Mouse (Mus musculus): Measurements from ENCODE around the gene Znfx1. TPM values are rescaled to one million over a fixed set of nuclear protein-coding genes. Genes with fewer than 3 reads are reported as not detected.
A peak's percentile ranks its signal among the peaks of the same experiment; 100 is the strongest.

Znfx1 gene
- polyA plus RNA-seq, 1 experiment = 23.3 TPM

DNA sequence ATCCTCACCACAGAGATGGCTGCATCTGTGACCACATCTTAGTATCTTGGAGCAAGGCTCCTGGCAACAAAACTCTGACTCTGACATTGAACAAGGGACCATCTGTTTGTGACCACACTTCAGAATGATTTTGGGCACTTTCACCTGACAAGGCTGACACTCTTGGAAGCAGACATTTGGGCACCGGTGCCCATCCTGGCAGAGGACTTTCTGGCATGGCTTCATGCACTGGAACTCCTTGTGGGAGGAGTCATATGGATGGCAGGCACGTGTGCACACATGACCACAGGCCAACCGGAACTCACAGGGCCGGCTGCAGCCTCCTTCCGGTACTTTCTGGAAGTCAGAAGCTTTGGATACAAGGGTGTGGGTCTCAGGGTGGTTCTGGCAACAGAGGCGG lies 24.5 kb downstream of the Znfx1 start:
- Histone ChIP-seq H3K27me3 (ENCODE audit: control insufficient read depth, insufficient read depth, insufficient read length) (no peaks in the 10 kb centered on the region), H3K4me2 (ENCODE audit: low read depth) (no peak overlapping the region), H3K36me3 (ENCODE audit: control insufficient read depth, insufficient read depth) (peaks cover 59% of the 10 kb centered on the region), H3K4me3 (no peak overlapping the region), H3ac (ENCODE audit: control insufficient read depth, insufficient read length) (no peak overlapping the region), H3K79me2 (ENCODE audit: control insufficient read depth, insufficient read depth) (no peaks in the 10 kb centered on the region)
- TF ChIP-seq E2F4 (IDR thresholded peaks at IDR 0.05; ENCODE audit: insufficient read depth) (no peak), TCF3 (IDR thresholded peaks at IDR 0.05; ENCODE audit: insufficient read length, low read depth) (no peak), SRF (IDR thresholded peaks at IDR 0.05; ENCODE audit: control insufficient read depth, insufficient read length, low read depth) (no peak), CEBPB (IDR thresholded peaks at IDR 0.05; ENCODE audit: insufficient read depth, poor library complexity, severe bottlenecking) (no peak), MYOD1 (IDR thresholded peaks at IDR 0.05; ENCODE audit: control insufficient read depth in 1 of 3, insufficient read length in 2 of 3, low read depth in 2 of 3) (no peak), USF1 (IDR thresholded peaks at IDR 0.05; ENCODE audit: low read depth) (no peak), TCF12 (IDR thresholded peaks at IDR 0.05; ENCODE audit: insufficient read depth, poor library complexity, severe bottlenecking) (no peak), MAX (IDR thresholded peaks at IDR 0.05; ENCODE audit: low read depth) (no peak), MYOG (IDR thresholded peaks at IDR 0.05; ENCODE audit: control insufficient read depth in 1 of 3, insufficient read depth in 1 of 3, insufficient read length in 2 of 3, low read depth in 2 of 3) (no peak)

GRCm38 (mm10) chr2:167037710-167038109 lies 25.1 kb downstream of the Znfx1 start:
- H3K4me3 ChIP-seq = no peak overlapping the region
- H3K27me3 ChIP-seq (ENCODE audit: control insufficient read depth, insufficient read depth, insufficient read length) = no peaks in the 10 kb centered on the region
- no peak overlapping the region for H3ac ChIP-seq (ENCODE audit: control insufficient read depth, insufficient read length)
- TF ChIP-seq POLR2AphosphoS2 (IDR thresholded peaks at IDR 0.05; ENCODE audit: insufficient read length, low read depth) (peak; percentile 63), POLR2A (IDR thresholded peaks at IDR 0.05; ENCODE audit: insufficient read length, low read depth) (no peak), MAX (IDR thresholded peaks at IDR 0.05; ENCODE audit: low read depth) (no peak), USF1 (IDR thresholded peaks at IDR 0.05; ENCODE audit: low read depth) (no peak), MYOG (IDR thresholded peaks at IDR 0.05; ENCODE audit: control insufficient read depth in 1 of 3, insufficient read depth in 1 of 3, insufficient read length in 2 of 3, low read depth in 2 of 3) (peak in 1 of 3 experiments; percentile 5), TCF3 (IDR thresholded peaks at IDR 0.05; ENCODE audit: insufficient read length, low read depth) (no peak), CEBPB (IDR thresholded peaks at IDR 0.05; ENCODE audit: insufficient read depth, poor library complexity, severe bottlenecking) (no peak)
- H3K36me3 ChIP-seq (ENCODE audit: control insufficient read depth, insufficient read depth) = peaks cover 61% of the 10 kb centered on the region
- H3K79me2 ChIP-seq (ENCODE audit: control insufficient read depth, insufficient read depth) = no peaks in the 10 kb centered on the region
- H3K4me2 ChIP-seq (ENCODE audit: low read depth) = no peak overlapping the region

DNA sequence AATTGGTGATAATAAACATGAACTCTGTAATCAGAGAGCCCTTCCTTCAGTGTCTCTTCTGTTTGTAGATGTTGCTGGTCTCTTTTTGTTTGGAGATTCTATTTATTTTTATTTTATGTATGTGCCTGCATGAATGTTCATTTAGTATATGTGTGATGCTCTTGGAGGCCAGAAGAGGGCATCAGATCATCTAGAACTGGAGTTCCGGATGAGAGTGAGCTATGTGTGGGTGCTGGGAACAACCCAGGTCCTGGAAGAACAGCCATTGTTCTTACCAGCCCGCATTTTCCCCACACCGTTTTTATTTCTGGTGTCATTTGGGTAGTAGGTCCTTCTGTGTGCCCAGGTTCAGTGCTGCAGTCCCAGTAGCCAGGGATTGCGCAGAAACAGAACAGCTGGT lies 32.3 kb downstream of the Znfx1 start:
- TF ChIP-seq REST (IDR thresholded peaks at IDR 0.05; ENCODE audit: insufficient read depth, insufficient read length) (no peak), USF1 (IDR thresholded peaks at IDR 0.05; ENCODE audit: low read depth) (no peak), TCF12 (IDR thresholded peaks at IDR 0.05; ENCODE audit: insufficient read depth, poor library complexity, severe bottlenecking) (no peak), MAX (IDR thresholded peaks at IDR 0.05; ENCODE audit: low read depth) (no peak), MYOD1 (IDR thresholded peaks at IDR 0.05; ENCODE audit: control insufficient read depth in 1 of 3, insufficient read length in 2 of 3, low read depth in 2 of 3) (no peak), SRF (IDR thresholded peaks at IDR 0.05; ENCODE audit: control insufficient read depth, insufficient read length, low read depth) (no peak), E2F4 (IDR thresholded peaks at IDR 0.05; ENCODE audit: insufficient read depth) (no peak), MYOG (IDR thresholded peaks at IDR 0.05; ENCODE audit: control insufficient read depth in 1 of 3, insufficient read depth in 1 of 3, insufficient read length in 2 of 3, low read depth in 2 of 3) (no peak), POLR2AphosphoS2 (IDR thresholded peaks at IDR 0.05; ENCODE audit: insufficient read length, low read depth) (no peak), TCF3 (IDR thresholded peaks at IDR 0.05; ENCODE audit: insufficient read length, low read depth) (no peak), POLR2A (IDR thresholded peaks at IDR 0.05; ENCODE audit: insufficient read length, low read depth) (no peak), CEBPB (IDR thresholded peaks at IDR 0.05; ENCODE audit: insufficient read depth, poor library complexity, severe bottlenecking) (no peak)
- H3K36me3 ChIP-seq (ENCODE audit: control insufficient read depth, insufficient read depth) = peaks cover 47% of the 10 kb centered on the region
- no peaks in the 10 kb centered on the region for H3K79me2 ChIP-seq (ENCODE audit: control insufficient read depth, insufficient read depth)
- no peaks in the 10 kb centered on the region for H3K27me3 ChIP-seq (ENCODE audit: control insufficient read depth, insufficient read depth, insufficient read length)
- H3K4me3 ChIP-seq = no peak overlapping the region
- H3K4me2 ChIP-seq (ENCODE audit: low read depth) = no peak overlapping the region
- no peak overlapping the region for H3ac ChIP-seq (ENCODE audit: control insufficient read depth, insufficient read length)

GRCm38 (mm10) chr2:167028553-167028952 lies 34.3 kb downstream of the Znfx1 start:
- H3K27me3 ChIP-seq (ENCODE audit: control insufficient read depth, insufficient read depth, insufficient read length) = no peaks in the 10 kb centered on the region
- H3K79me2 ChIP-seq (ENCODE audit: control insufficient read depth, insufficient read depth) = no peaks in the 10 kb centered on the region
- H3K36me3 ChIP-seq (ENCODE audit: control insufficient read depth, insufficient read depth) = peaks cover 55% of the 10 kb centered on the region
- no peak overlapping the region for H3K4me2 ChIP-seq (ENCODE audit: low read depth)
- no peak for TF ChIP-seq USF1 (IDR thresholded peaks at IDR 0.05; ENCODE audit: low read depth)
- peak; percentile 28 for TF ChIP-seq POLR2AphosphoS2 (IDR thresholded peaks at IDR 0.05; ENCODE audit: insufficient read length, low read depth)
- no peak overlapping the region for H3K4me3 ChIP-seq
- no peak overlapping the region for H3ac ChIP-seq (ENCODE audit: control insufficient read depth, insufficient read length)

GRCm38 (mm10) chr2:167019396-167019795 lies 43.4 kb downstream of the Znfx1 start:
- H3ac ChIP-seq (ENCODE audit: control insufficient read depth, insufficient read length) = no peak overlapping the region
- H3K79me2 ChIP-seq (ENCODE audit: control insufficient read depth, insufficient read depth) = peaks cover 24% of the 10 kb centered on the region
- peaks cover 47% of the 10 kb centered on the region for H3K36me3 ChIP-seq (ENCODE audit: control insufficient read depth, insufficient read depth)
- TF ChIP-seq REST (IDR thresholded peaks at IDR 0.05; ENCODE audit: insufficient read depth, insufficient read length) (no peak), TCF12 (IDR thresholded peaks at IDR 0.05; ENCODE audit: insufficient read depth, poor library complexity, severe bottlenecking) (no peak), MYOD1 (IDR thresholded peaks at IDR 0.05; ENCODE audit: control insufficient read depth in 1 of 3, insufficient read length in 2 of 3, low read depth in 2 of 3) (peak in 1 of 3 experiments; percentile 35), E2F4 (IDR thresholded peaks at IDR 0.05; ENCODE audit: insufficient read depth) (no peak)
- H3K27me3 ChIP-seq (ENCODE audit: control insufficient read depth, insufficient read depth, insufficient read length) = no peaks in the 10 kb centered on the region
- H3K4me3 ChIP-seq = no peak overlapping the region
- H3K4me2 ChIP-seq (ENCODE audit: low read depth) = no peak overlapping the region

Data from myocyte (in vitro differentiated cells).